Mouse (Mus musculus): ENCODE data around the gene Ppp1r1b. TPM values are rescaled to one million over a fixed set of nuclear protein-coding genes. Genes with fewer than 3 reads are reported as not detected.

Ppp1r1b gene
- polyA plus RNA-seq, 1 experiment from 2014 or later, result 91.7 TPM

- ATAC-seq, result no peak
- 1% methylated on average over 97 of the region's 97 CpGs for WGBS
- H3K9me3 ChIP-seq (ENCODE audit: control insufficient read depth, low read length), result no peaks in the 10 kb centered on the region
- H3K27ac ChIP-seq (ENCODE audit: low read length), result no peak overlapping the region
- H3K36me3 ChIP-seq (ENCODE audit: control insufficient read depth, insufficient read depth, low read length), result no peaks in the 10 kb centered on the region
- peak overlapping the region; percentile 43 for H3K4me2 ChIP-seq (ENCODE audit: low read depth, low read length)
- peaks cover 94% of the 10 kb centered on the region for H3K27me3 ChIP-seq (replicated peaks; ENCODE audit: control insufficient read depth, insufficient read depth, low read length)
- peaks cover 20% of the 10 kb centered on the region for H3K4me1 ChIP-seq (ENCODE audit: control insufficient read depth, insufficient read depth, low read length)
- H3K9ac ChIP-seq (ENCODE audit: low read depth, low read length), result no peak overlapping the region
- H3K4me3 ChIP-seq (ENCODE audit: low read length), result peak overlapping the region; percentile 36
Measured at GRCm38 (mm10) chr11:98327136-98328030, 20.8 kb upstream of the Ppp1r1b start.

GRCm38 (mm10) chr11:98328031-98328370, 20.2 kb upstream of the Ppp1r1b start:
- Histone ChIP-seq H3K27me3 (replicated peaks; ENCODE audit: control insufficient read depth, insufficient read depth, low read length) (peaks cover 93% of the 10 kb centered on the region), H3K4me3 (ENCODE audit: low read length) (peak overlapping the region; percentile 36), H3K9ac (ENCODE audit: low read depth, low read length) (no peak overlapping the region), H3K4me2 (ENCODE audit: low read depth, low read length) (peak overlapping the region; percentile 43), H3K9me3 (ENCODE audit: control insufficient read depth, low read length) (no peaks in the 10 kb centered on the region), H3K4me1 (ENCODE audit: control insufficient read depth, insufficient read depth, low read length) (peaks cover 20% of the 10 kb centered on the region), H3K27ac (ENCODE audit: low read length) (no peak overlapping the region), H3K36me3 (ENCODE audit: control insufficient read depth, insufficient read depth, low read length) (no peaks in the 10 kb centered on the region)
- no peak for ATAC-seq
- WGBS, result under 1% methylated on average over 29 of the region's 35 CpGs

- H3K4me1 ChIP-seq (ENCODE audit: control insufficient read depth, insufficient read depth, low read length), result peaks cover 20% of the 10 kb centered on the region
- peaks cover 93% of the 10 kb centered on the region for H3K27me3 ChIP-seq (replicated peaks; ENCODE audit: control insufficient read depth, insufficient read depth, low read length)
- H3K4me3 ChIP-seq (ENCODE audit: low read length), result peak overlapping the region; percentile 36
- H3K36me3 ChIP-seq (ENCODE audit: control insufficient read depth, insufficient read depth, low read length), result no peaks in the 10 kb centered on the region
- no peak overlapping the region for H3K27ac ChIP-seq (ENCODE audit: low read length)
- peak overlapping the region; percentile 43 for H3K4me2 ChIP-seq (ENCODE audit: low read depth, low read length)
- no peaks in the 10 kb centered on the region for H3K9me3 ChIP-seq (ENCODE audit: control insufficient read depth, low read length)
- ATAC-seq, result no peak
- WGBS, result 1% methylated on average over 48 of the region's 56 CpGs
- H3K9ac ChIP-seq (ENCODE audit: low read depth, low read length), result no peak overlapping the region
Measured at GRCm38 (mm10) chr11:98328371-98329069, 19.7 kb upstream of the Ppp1r1b start.

GRCm38 (mm10) chr11:98329081-98329959, 18.9 kb upstream of the Ppp1r1b start, which contains the start of gene Neurod2:
Gene Neurod2 (minus strand): TSS chr11:98329648.
- Histone ChIP-seq H3K4me2 (ENCODE audit: low read depth, low read length) (peak within 1 kb of the TSS; percentile 43), H3K9ac (ENCODE audit: low read depth, low read length) (no peak within 1 kb of the TSS), H3K36me3 (ENCODE audit: control insufficient read depth, insufficient read depth, low read length) (no peaks in the 10 kb centered on the region), H3K4me1 (ENCODE audit: control insufficient read depth, insufficient read depth, low read length) (peaks cover 22% of the 10 kb centered on the region), H3K9me3 (ENCODE audit: control insufficient read depth, low read length) (no peaks in the 10 kb centered on the region), H3K27ac (ENCODE audit: low read length) (no peak within 1 kb of the TSS), H3K27me3 (replicated peaks; ENCODE audit: control insufficient read depth, insufficient read depth, low read length) (peaks cover 93% of the 10 kb centered on the region), H3K4me3 (ENCODE audit: low read length) (peak within 1 kb of the TSS; percentile 36)
- 3% methylated on average over 38 of the region's 38 CpGs for WGBS
- ATAC-seq, result no peak

GRCm38 (mm10) chr11:98329960-98330744, 18.1 kb upstream of the Ppp1r1b start:
- 33% methylated on average over 9 of the region's 9 CpGs for WGBS

DNA sequence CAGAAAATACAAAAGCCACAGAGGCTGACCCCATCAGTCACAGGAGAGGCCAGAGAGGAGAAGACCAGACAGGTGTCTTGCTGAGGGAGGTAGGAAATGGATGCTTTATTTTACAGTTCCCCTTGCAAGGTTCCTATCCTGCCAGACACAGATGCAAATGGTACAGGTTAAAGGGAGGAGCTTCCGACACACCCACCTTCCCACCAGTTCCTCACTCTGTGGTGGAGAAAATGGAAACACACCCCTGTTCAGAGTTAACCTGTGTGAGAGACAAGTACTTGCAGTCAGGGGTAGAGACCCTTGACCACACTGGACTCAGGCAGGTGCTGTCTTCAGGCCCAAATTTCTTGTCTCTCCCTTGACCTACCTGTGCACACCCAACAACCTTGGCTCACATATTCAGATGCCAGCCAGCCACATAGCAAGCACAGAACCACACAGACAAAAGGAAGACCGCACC, 17.4 kb upstream of the Ppp1r1b start:
- Histone ChIP-seq H3K9ac (ENCODE audit: low read depth, low read length) (no peak overlapping the region), H3K36me3 (ENCODE audit: control insufficient read depth, insufficient read depth, low read length) (no peaks in the 10 kb centered on the region), H3K4me2 (ENCODE audit: low read depth, low read length) (no peak overlapping the region), H3K27me3 (replicated peaks; ENCODE audit: control insufficient read depth, insufficient read depth, low read length) (peaks cover 93% of the 10 kb centered on the region), H3K9me3 (ENCODE audit: control insufficient read depth, low read length) (no peaks in the 10 kb centered on the region), H3K27ac (ENCODE audit: low read length) (no peak overlapping the region), H3K4me3 (ENCODE audit: low read length) (no peak overlapping the region), H3K4me1 (ENCODE audit: control insufficient read depth, insufficient read depth, low read length) (peaks cover 33% of the 10 kb centered on the region)
- no peak for ATAC-seq
- WGBS, result 40% methylated on average over 2 of the region's 2 CpGs

More at GRCm38 (mm10) chr11:98329960-98330744, 18.1 kb upstream of the Ppp1r1b start:
- no peak for ATAC-seq
- H3K4me1 ChIP-seq (ENCODE audit: control insufficient read depth, insufficient read depth, low read length), result peaks cover 30% of the 10 kb centered on the region
- H3K9me3 ChIP-seq (ENCODE audit: control insufficient read depth, low read length), result no peaks in the 10 kb centered on the region
- no peaks in the 10 kb centered on the region for H3K36me3 ChIP-seq (ENCODE audit: control insufficient read depth, insufficient read depth, low read length)
- H3K4me2 ChIP-seq (ENCODE audit: low read depth, low read length), result no peak overlapping the region
- H3K27me3 ChIP-seq (replicated peaks; ENCODE audit: control insufficient read depth, insufficient read depth, low read length), result peaks cover 93% of the 10 kb centered on the region
- H3K27ac ChIP-seq (ENCODE audit: low read length), result no peak overlapping the region
- H3K4me3 ChIP-seq (ENCODE audit: low read length), result no peak overlapping the region
- H3K9ac ChIP-seq (ENCODE audit: low read depth, low read length), result no peak overlapping the region

GRCm38 (mm10) chr11:98331401-98331800, 16.8 kb upstream of the Ppp1r1b start:
- Histone ChIP-seq H3K4me1 (ENCODE audit: control insufficient read depth, insufficient read depth, low read length) (peaks cover 33% of the 10 kb centered on the region), H3K9ac (ENCODE audit: low read depth, low read length) (no peak overlapping the region), H3K4me2 (ENCODE audit: low read depth, low read length) (no peak overlapping the region), H3K27me3 (replicated peaks; ENCODE audit: control insufficient read depth, insufficient read depth, low read length) (peaks cover 94% of the 10 kb centered on the region), H3K9me3 (ENCODE audit: control insufficient read depth, low read length) (no peaks in the 10 kb centered on the region), H3K36me3 (ENCODE audit: control insufficient read depth, insufficient read depth, low read length) (no peaks in the 10 kb centered on the region), H3K27ac (ENCODE audit: low read length) (no peak overlapping the region), H3K4me3 (ENCODE audit: low read length) (no peak overlapping the region)
- ATAC-seq, result no peak
- 69% methylated on average over 1 of the region's 1 CpGs for WGBS

GRCm38 (mm10) chr11:98332186-98332585, 16.0 kb upstream of the Ppp1r1b start:
- ATAC-seq, result no peak
- Histone ChIP-seq H3K9ac (ENCODE audit: low read depth, low read length) (no peak overlapping the region), H3K9me3 (ENCODE audit: control insufficient read depth, low read length) (no peaks in the 10 kb centered on the region), H3K27ac (ENCODE audit: low read length) (no peak overlapping the region), H3K36me3 (ENCODE audit: control insufficient read depth, insufficient read depth, low read length) (no peaks in the 10 kb centered on the region), H3K4me2 (ENCODE audit: low read depth, low read length) (no peak overlapping the region), H3K27me3 (replicated peaks; ENCODE audit: control insufficient read depth, insufficient read depth, low read length) (peaks cover 94% of the 10 kb centered on the region), H3K4me3 (ENCODE audit: low read length) (no peak overlapping the region), H3K4me1 (ENCODE audit: control insufficient read depth, insufficient read depth, low read length) (peaks cover 29% of the 10 kb centered on the region)
- WGBS, result 83% methylated on average over 3 of the region's 3 CpGs

Measured in intestine, embryonic 16.5 days (tissue).